Mouse (Mus musculus) lung, adult 2 months (tissue): ENCODE results near the gene Scgb2b2. TPM values are rescaled to one million over a fixed set of nuclear protein-coding genes. Genes with fewer than 3 reads are reported as not detected.

Experiments used
- DNase-seq: peaks from one replicate; pipeline ENCODE4 v3.0.0; 2022
- H3K4me1 ChIP-seq: fragments of 200-500 bp; 2 replicates; pipeline ENCODE4 v1.6.1; 2011; ENCODE audit warnings: low read length; ENCODE audit not compliant: control insufficient read depth, insufficient read depth
- H3K4me3 ChIP-seq: fragments of 200-500 bp; replicated peaks from 2 replicates; pipeline ENCODE3; 2011; ENCODE audit warnings: low read depth, mild to moderate bottlenecking, control low read depth, low read length; ENCODE audit errors: extremely low read depth
- CTCF ChIP-seq: fragments of 200-500 bp; IDR thresholded peaks from 2 replicates; pipeline ENCODE4 v1.5.1; 2011; ENCODE audit warnings: mild to moderate bottlenecking, low read length, control low read depth; ENCODE audit not compliant: insufficient read depth
- POLR2A ChIP-seq: fragments of 200-500 bp; IDR thresholded peaks from 2 replicates; pipeline ENCODE4 v1.6.1; 2011; ENCODE audit warnings: low read depth, mild to moderate bottlenecking, control low read depth, low read length, borderline replicate concordance; ENCODE audit errors: extremely low read depth
- WGBS: fragments of 180-500 bp; shearing (Covaris S2); methylation state at CpG from one replicate; pipeline ENCODE4 v1.1.7; 2018; 5-methylcytosine and 5-hydroxymethylcytosine counted together
- polyA plus RNA-seq: library from polyadenylated mRNA; depleted of rRNA; stranded (reverse); fragments of >200 nt; gene quantifications from 2 replicates; pipeline ENCODE4 v1.2.3, GENCODE M21; 2012; rRNA removed

The Scgb2b2 gene
- polyA plus RNA-seq, result not detected in 2 replicates

- TF ChIP-seq CTCF, result no peak
- no peak for TF ChIP-seq POLR2A
- WGBS, result 81% methylated on average over 5 of the region's 5 CpGs
- no peaks in the 10 kb centered on the region for H3K4me1 ChIP-seq
- H3K4me3 ChIP-seq, result no peak within 1 kb of the TSS
- DNase-seq, result no peak
Observed at GRCm38 (mm10) chr7:31290208-31290607, at the start of gene Scgb2b2. Gene Scgb2b2 (plus strand): TSS chr7:31290508.

- 81% methylated on average over 3 of the region's 3 CpGs for WGBS
- H3K4me3 ChIP-seq, result no peak within 1 kb of the TSS
- no peak for DNase-seq
- H3K4me1 ChIP-seq, result no peaks in the 10 kb centered on the region
- TF ChIP-seq CTCF (no peak), POLR2A (no peak)
Observed at GRCm38 (mm10) chr7:31291721-31292120, 1.4 kb downstream of the Scgb2b2 start, which contains the start of gene Scgb1b2. Gene Scgb1b2 (minus strand): TSS chr7:31291821.

Other genes with a start within 250 kb of the Scgb2b2 start
- gene Fxyd5, start 248.0 kb upstream of the Scgb2b2 start, polyA plus RNA-seq, result 156 and 178 TPM in 2 replicates
- gene Fxyd7, start 239.0 kb upstream of the Scgb2b2 start, polyA plus RNA-seq, result 7.5 and 10.6 TPM in 2 replicates
- gene Fxyd1, start 233.3 kb upstream of the Scgb2b2 start, polyA plus RNA-seq, result 330 and 336 TPM in 2 replicates
- gene Lgi4, start 231.2 kb upstream of the Scgb2b2 start, polyA plus RNA-seq, result 6.8 TPM in 2 replicates
- gene Fxyd3, start 213.8 kb upstream of the Scgb2b2 start, polyA plus RNA-seq, result 16.4 and 43.2 TPM in 2 replicates
- 30.1 and 34.5 TPM in 2 replicates for gene Hpn, start 175.2 kb upstream of the Scgb2b2 start, polyA plus RNA-seq
- 26.6 and 43.9 TPM in 2 replicates for gene Scn1b, start 163.5 kb upstream of the Scgb2b2 start, polyA plus RNA-seq
- 103 and 113 TPM in 2 replicates for gene Gramd1a, start 134.6 kb upstream of the Scgb2b2 start, polyA plus RNA-seq
- not detected in 2 replicates for gene Scgb1b2, start 1.3 kb downstream of the Scgb2b2 start, polyA plus RNA-seq
- gene Scgb2b3, start 71.6 kb downstream of the Scgb2b2 start, polyA plus RNA-seq, result not detected in 2 replicates
- not detected in 2 replicates for gene Scgb1b3, start 85.1 kb downstream of the Scgb2b2 start, polyA plus RNA-seq